Mouse (Mus musculus) left cerebral cortex, postnatal 14 days (tissue): ENCODE data around the gene Fbxw19. TPM values are rescaled to one million over a fixed set of nuclear protein-coding genes. Genes with fewer than 3 reads are reported as not detected.
"Not testable (repeated sequence)": the region's sequence is repeated elsewhere in the genome, so short reads cannot be mapped to it uniquely, and the experiment has no call there.

Source experiments
- DNase-seq, 2 experiments: peaks; one replicate each; pipeline ENCODE4 v3.0.0; 2021 to 2022; ENCODE audit warnings: low spot score in 2 of 2, mixed read lengths in 1 of 2
- intact Hi-C: fragments of 180-260 bp; cut with DNase I; formaldehyde crosslinking; loops from one replicate; pipeline ENCODE4 v1.15.1; 2025
- long read RNA-seq, 2 experiments: library from polyadenylated mRNA; stranded (forward); transcript quantifications; one replicate each; pipeline ENCODE4 v2.0.0; 2021
- total RNA-seq, 2 experiments: library from RNA; stranded (reverse); gene quantifications; 2 replicates each; pipeline ENCODE4 v1.2.3; 2021

Fbxw19 gene
- total RNA-seq, result not detected
- long read RNA-seq, experiment 1, result 0 reads
- long read RNA-seq, experiment 2, result 0 reads

DNA sequence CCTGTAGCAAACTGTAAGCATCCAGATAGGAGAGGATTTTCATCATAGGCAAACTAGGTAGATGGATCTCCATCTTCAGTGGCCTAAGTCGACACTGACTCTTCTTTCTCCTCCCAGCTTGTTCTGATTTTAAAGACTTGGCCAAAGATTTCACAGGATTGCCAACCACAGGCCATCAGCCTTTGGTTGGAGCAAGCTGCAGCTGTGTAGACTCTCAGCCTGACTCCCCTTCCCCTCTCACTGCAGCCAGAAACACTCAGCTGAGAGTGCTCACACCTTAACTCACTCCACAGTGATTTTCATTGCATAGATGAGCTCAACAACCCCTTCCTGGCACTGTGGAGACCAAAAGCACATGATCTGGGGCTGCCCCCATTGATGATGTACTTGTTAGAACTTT lies at the start of gene Fbxw19:
Gene Fbxw19, minus strand, starts transcription at position 101 of the 400 bp plus-strand sequence.
- DNase-seq, intact Hi-C loops: not testable (repeated sequence)

DNA sequence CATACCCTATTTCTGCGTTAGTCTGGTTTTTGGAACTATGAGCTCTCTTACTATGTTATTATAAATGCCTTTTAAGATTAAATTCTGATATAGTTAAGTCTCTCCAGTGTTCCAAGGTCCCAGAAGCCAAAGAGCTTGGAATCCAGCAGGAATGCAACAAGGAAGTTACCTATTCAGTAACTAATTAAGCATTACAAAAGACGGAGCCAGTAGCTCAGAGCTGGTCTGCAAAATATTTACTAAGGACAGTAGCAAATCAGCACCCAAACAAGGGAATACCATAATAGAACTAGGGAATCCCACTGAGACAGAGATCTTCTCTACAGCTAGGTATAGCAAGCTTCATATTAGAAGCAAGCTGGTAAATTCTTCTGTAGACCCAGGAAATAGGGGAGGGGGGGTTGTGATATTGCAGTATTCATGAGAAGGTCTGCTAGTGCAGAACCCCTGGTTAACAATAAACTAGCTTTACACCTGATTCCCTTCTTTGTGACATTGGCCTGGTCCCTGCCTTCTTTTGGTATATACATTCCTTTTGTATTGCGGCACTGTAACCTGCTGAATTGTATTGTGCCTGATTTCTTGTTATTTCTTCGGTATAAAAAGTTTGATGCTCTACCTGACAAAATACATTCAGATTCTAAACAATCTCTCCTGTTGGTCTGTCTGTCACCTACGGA lies 27.9 kb upstream of the Fbxw19 start:
- DNase-seq, result no peak
- intact Hi-C loops, result no loop called here

DNA sequence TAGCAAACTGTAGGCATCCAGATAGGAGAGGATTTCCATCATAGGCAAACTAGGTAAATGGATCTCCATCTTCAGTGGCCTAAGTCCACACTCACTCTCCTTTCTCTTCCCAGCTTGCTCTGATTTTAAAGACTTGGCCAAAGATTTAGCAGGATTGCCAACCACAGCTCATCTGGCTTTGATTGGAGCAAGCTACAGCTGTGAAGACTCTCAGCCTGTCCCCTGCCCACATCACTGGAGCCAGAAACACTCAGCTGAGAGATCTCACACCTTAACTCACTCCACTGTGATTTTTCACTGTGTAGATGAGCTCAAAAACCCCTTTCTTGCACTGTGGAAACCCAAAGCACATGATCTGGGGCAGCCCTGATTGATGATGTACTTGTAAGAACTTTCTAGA lies 46.6 kb downstream of the Fbxw19 start, which contains the start of gene Fbxw16:
Gene Fbxw16, minus strand, starts transcription at position 101 of the 400 bp plus-strand sequence.
- no peak for DNase-seq
- intact Hi-C loops, result no loop called here

DNA sequence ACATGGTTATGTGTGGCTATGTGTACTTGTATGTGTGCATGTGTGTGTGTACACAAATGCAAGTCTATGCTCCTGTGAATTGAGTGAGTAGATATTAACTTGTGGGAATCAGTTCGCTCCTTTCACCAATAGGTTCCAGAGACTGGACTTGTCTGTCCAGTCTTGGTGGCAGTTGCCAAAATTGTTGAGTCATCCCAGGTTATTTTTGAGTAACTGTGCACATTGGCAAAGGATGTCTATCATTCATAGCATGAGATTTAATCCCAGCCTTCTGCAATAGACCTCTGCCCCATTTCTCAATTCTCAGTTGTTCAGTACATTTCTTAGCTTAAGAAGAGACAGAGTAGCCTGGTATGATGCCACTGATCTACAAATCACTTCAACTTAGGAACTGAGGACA lies 62.7 kb downstream of the Fbxw19 start:
- DNase-seq, result no peak
- intact Hi-C loops, result no loop called here

Other genes starting within 250 kb of the Fbxw19 start
- not detected for gene Fbxw14, start 208.2 kb downstream of the Fbxw19 start, total RNA-seq
- not detected for gene Fbxw28, start 156.2 kb downstream of the Fbxw19 start, total RNA-seq
- not detected for gene Fbxw22, start 91.6 kb downstream of the Fbxw19 start, total RNA-seq
- not detected for gene Fbxw16, start 46.7 kb downstream of the Fbxw19 start, total RNA-seq
- not detected for gene Fbxw15, start 72.4 kb upstream of the Fbxw19 start, total RNA-seq
- gene Fbxw24, start 130.2 kb upstream of the Fbxw19 start, total RNA-seq, result not detected
- not detected for gene Fbxw25, start 168.8 kb upstream of the Fbxw19 start, total RNA-seq
- not detected for gene Fbxw18, start 206.8 kb upstream of the Fbxw19 start, total RNA-seq